In the genomic region with DNA sequence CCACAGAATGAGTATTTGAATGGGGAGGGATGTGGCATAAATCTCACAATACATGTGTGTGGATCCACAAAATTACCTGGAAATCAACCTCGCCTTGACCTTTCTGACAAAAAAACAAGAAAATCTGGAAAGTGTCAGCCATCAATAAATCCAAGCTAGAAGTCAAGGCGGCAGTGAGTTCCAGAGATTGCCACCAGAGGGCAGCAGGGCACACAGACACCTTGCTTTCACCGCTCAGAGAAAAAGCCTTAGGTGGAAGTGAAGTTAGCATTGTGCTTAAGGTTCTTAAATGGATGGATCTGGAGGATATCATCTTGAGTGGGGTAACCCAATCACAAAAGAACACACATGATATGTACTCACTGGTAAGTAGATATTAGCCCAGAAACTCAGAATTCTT, we compare ENCODE assay signal across 8 mouse cellular contexts.
DNase-seq lines count a peak whose midpoint lies in the region; ATAC-seq and TF ChIP-seq lines count a peak whose summit lies in the region.

No protein-coding gene starts in this region.

- no peak overlapping the region for H3K9ac ChIP-seq in kidney, embryonic 14.5 days (ENCODE audit: low read depth, low read length)

- ATAC-seq in kidney, embryonic 14.5 days (ENCODE audit: low FRiP score, low TSS enrichment) = no peak

- intact Hi-C loops in left cerebral cortex, postnatal 25 days (cut with DNase I) = loop anchor here (1.0 kb wide), 1 partner anchor 247 kb away; no protein-coding TSS in a partner anchor

- H3K36me3 ChIP-seq in kidney, embryonic 14.5 days (ENCODE audit: control insufficient read depth, insufficient read depth, low read length) = no peaks in the 10 kb centered on the region

- no peak overlapping the region for H3K4me3 ChIP-seq in kidney, embryonic 14.5 days (ENCODE audit: low read length)
- no peak overlapping the region for H3K4me3 ChIP-seq in cortical plate, adult 2 months (ENCODE audit: insufficient read depth, low read length)
- no peak overlapping the region for H3K4me3 ChIP-seq in olfactory bulb, adult 2 months (ENCODE audit: insufficient read depth, low read depth, low read length)

- no peak for TF ChIP-seq POLR2A in cortical plate, adult 2 months (IDR thresholded peaks at IDR 0.05; ENCODE audit: extremely low read depth, insufficient read depth, low read length)
- TF ChIP-seq POLR2A in olfactory bulb, adult 2 months (IDR thresholded peaks at IDR 0.05; ENCODE audit: insufficient read depth, low read depth, low read length) = no peak

- H3K4me1 ChIP-seq in kidney, embryonic 14.5 days (ENCODE audit: control insufficient read depth, insufficient read depth, low read length) = peaks cover 8% of the 10 kb centered on the region
- H3K4me1 ChIP-seq in cortical plate, adult 2 months (ENCODE audit: control insufficient read depth, insufficient read depth, low read length) = no peaks in the 10 kb centered on the region
- H3K4me1 ChIP-seq in olfactory bulb, adult 2 months (ENCODE audit: control insufficient read depth, insufficient read depth, low read length) = no peaks in the 10 kb centered on the region

- H3K9me3 ChIP-seq in kidney, embryonic 14.5 days (ENCODE audit: control insufficient read depth, low read length) = no peaks in the 10 kb centered on the region

- DNase-seq in kidney, adult 18-20 months = peak; percentile 79
- DNase-seq in adrenal gland, adult 18-20 months (ENCODE audit: low spot score in 2 of 2) = peak; percentile 66 to 72
- DNase-seq in heart, postnatal 4 days = peak; percentile 76
- DNase-seq in left cerebral cortex, postnatal 25 days (ENCODE audit: low spot score in 2 of 2) = peak; percentile 70 to 77
- peak; percentile 43 to 62 for DNase-seq in urinary bladder, adult 18-20 months (ENCODE audit: low spot score in 2 of 2)

- H3K27ac ChIP-seq in kidney, embryonic 14.5 days (ENCODE audit: low read depth, low read length) = no peak overlapping the region
- no peak overlapping the region for H3K27ac ChIP-seq in cortical plate, adult 2 months (ENCODE audit: insufficient read depth, low read length)
- H3K27ac ChIP-seq in olfactory bulb, adult 2 months (ENCODE audit: insufficient read depth, low read depth, low read length) = no peak overlapping the region

- no peaks in the 10 kb centered on the region for H3K27me3 ChIP-seq in kidney, embryonic 14.5 days (ENCODE audit: control insufficient read depth, insufficient read depth, low read length)

- TF ChIP-seq CTCF in cortical plate, adult 2 months (IDR thresholded peaks at IDR 0.05; ENCODE audit: extremely low read depth, insufficient read depth, low read length) = peak; percentile 88
- TF ChIP-seq CTCF in olfactory bulb, adult 2 months (IDR thresholded peaks at IDR 0.05; ENCODE audit: insufficient read depth, low read depth, low read length) = peak; percentile 76

- WGBS in kidney, embryonic 14.5 days = 11% methylated on average over 3 of the region's 3 CpGs
- 17% methylated on average over 3 of the region's 3 CpGs for WGBS in olfactory bulb, adult 2 months

- no peak overlapping the region for H3K4me2 ChIP-seq in kidney, embryonic 14.5 days (replicated peaks; ENCODE audit: low read depth, low read length)
